20 mouse cellular contexts compared by ENCODE assay signal in genomic region chr14:20809349-20809748, GRCm38 (mm10).
"Had no signal": no experiment of that assay in that cellular context is flagged by ENCODE, and none has a peak within 500 bp of the region (broad histone marks: within the 10 kb centered on the region; RNA-seq: fewer than 3 reads in every experiment).

No protein-coding gene starts in this region.

- H3K4me1 ChIP-seq: liver, embryonic 12.5 days; liver, embryonic 15.5 days; midbrain, embryonic 12.5 days; midbrain, embryonic 15.5 days; neural tube, embryonic 13.5 days had no signal

- H3K9me3 ChIP-seq: limb, embryonic 10.5 days; limb, embryonic 13.5 days; liver, embryonic 12.5 days; liver, embryonic 15.5 days; lung, embryonic 15.5 days; midbrain, embryonic 12.5 days; midbrain, embryonic 15.5 days; neural tube, embryonic 13.5 days; stomach, embryonic 15.5 days had no signal

- H3K36me3 ChIP-seq: limb, embryonic 10.5 days; limb, embryonic 13.5 days; liver, embryonic 12.5 days; liver, embryonic 15.5 days; lung, embryonic 15.5 days; midbrain, embryonic 12.5 days; midbrain, embryonic 15.5 days; neural tube, embryonic 13.5 days; stomach, embryonic 15.5 days had no signal

- H3K9ac ChIP-seq: limb, embryonic 13.5 days; liver, embryonic 12.5 days; liver, embryonic 15.5 days; lung, embryonic 15.5 days; midbrain, embryonic 12.5 days; midbrain, embryonic 15.5 days; neural tube, embryonic 13.5 days; stomach, embryonic 15.5 days had no signal

- H3K27me3 ChIP-seq: limb, embryonic 13.5 days; lung, embryonic 15.5 days; midbrain, embryonic 12.5 days; midbrain, embryonic 15.5 days; neural tube, embryonic 13.5 days; stomach, embryonic 15.5 days had no signal

- DNase-seq: kidney, postnatal 25 days; layer of hippocampus, adult 9-11 months; liver; lung, adult 18-20 months; lung, postnatal 10 days; lung, postnatal 36 days; retina, postnatal 1 day; right cerebral cortex, postnatal 25 days; thymus, postnatal 36 days had no signal

- H3K4me3 ChIP-seq: layer of hippocampus, adult 2 months; limb, embryonic 10.5 days; limb, embryonic 13.5 days; liver, embryonic 12.5 days; liver, embryonic 15.5 days; lung, embryonic 15.5 days; midbrain, embryonic 12.5 days; midbrain, embryonic 15.5 days; neural tube, embryonic 13.5 days; stomach, embryonic 15.5 days had no signal

- H3K4me2 ChIP-seq: limb, embryonic 13.5 days; liver, embryonic 12.5 days; liver, embryonic 15.5 days; lung, embryonic 15.5 days; midbrain, embryonic 12.5 days; midbrain, embryonic 15.5 days; neural tube, embryonic 13.5 days; stomach, embryonic 15.5 days had no signal

- ATAC-seq: liver, embryonic 12.5 days; midbrain, embryonic 15.5 days had no signal

- H3K27ac ChIP-seq: kidney, postnatal 0 days; layer of hippocampus, adult 2 months; limb, embryonic 10.5 days; limb, embryonic 13.5 days; liver, embryonic 12.5 days; liver, embryonic 15.5 days; lung, embryonic 15.5 days; midbrain, embryonic 12.5 days; midbrain, embryonic 15.5 days; neural tube, embryonic 13.5 days; stomach, embryonic 15.5 days had no signal
